Mouse (Mus musculus) lung, postnatal 4 days (tissue): ENCODE results near the gene Hs3st3b1.

Source experiments
- DNase-seq, 2 experiments: peaks; one replicate each; pipeline ENCODE4 v3.0.0; 2021

The Hs3st3b1 gene

DNA sequence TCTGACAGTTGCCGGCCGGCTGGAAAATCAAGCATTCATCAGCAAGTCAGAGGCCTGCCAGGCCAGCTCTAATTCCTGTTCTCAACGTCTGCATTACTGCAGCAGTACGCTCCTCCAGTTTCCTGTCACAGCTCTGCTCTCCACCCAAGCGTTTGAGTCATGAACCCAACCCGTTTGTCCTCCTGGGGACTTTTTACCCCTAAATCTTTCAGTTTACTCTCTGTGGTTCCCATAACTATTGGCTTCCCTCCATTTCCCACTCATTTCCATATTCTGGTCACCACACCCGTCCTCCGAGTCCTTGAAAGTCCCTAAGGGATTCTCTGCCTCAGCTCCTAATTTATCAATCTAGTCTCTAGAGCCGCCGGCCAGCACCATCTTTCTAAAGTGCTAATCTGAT, 42.8 kb downstream of the Hs3st3b1 start:
- DNase-seq = no peak

GRCm38 (mm10) chr11:63878616-63879015, 43.5 kb downstream of the Hs3st3b1 start:
- DNase-seq = no peak

- DNase-seq = peak in 1 of 2 experiments; percentile 6
These were observed 59.3 kb downstream of the Hs3st3b1 start for GRCm38 (mm10) chr11:63862746-63863145.

DNA sequence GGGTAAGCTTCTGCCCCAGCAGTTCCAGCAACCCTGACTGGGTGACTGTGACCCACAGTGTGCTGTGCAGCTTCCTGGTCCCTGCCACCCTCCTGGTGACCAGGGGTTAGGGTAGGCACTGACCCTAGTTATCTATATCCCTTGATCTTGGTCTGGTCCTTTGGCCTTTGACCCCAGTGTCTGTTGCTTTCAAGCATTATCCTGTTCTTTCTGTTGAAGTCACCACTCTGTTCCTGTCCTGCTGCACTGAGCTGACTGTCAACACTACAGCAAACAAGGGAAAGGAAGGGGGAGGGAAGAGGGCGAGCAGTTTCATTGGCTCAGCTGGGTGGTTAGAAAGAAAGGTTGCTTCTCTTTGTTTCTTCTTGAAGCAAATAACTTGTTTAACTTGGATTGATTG, 60.1 kb downstream of the Hs3st3b1 start:
- DNase-seq = no peak

- DNase-seq = no peak
These were observed 70.9 kb downstream of the Hs3st3b1 start for GRCm38 (mm10) chr11:63851041-63851730.

DNA sequence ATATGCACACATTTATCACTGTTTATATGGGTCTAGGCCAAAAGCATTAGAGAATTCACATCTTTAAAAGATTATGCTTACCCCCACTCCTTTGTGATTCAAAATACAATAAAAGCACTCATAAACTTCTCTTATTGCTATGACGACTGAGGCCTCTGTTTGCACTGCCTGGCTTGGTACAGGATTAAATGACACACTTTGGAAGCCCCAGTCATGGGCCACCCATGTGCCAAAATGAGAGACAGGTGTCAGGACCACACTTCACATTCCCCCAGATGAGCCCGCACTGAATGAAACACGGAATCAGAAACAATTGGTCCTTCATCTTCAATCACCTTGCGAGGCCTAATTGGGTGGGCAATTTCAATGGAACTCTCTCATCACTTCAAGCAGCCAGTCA, 71.8 kb downstream of the Hs3st3b1 start:
- no peak for DNase-seq

DNA sequence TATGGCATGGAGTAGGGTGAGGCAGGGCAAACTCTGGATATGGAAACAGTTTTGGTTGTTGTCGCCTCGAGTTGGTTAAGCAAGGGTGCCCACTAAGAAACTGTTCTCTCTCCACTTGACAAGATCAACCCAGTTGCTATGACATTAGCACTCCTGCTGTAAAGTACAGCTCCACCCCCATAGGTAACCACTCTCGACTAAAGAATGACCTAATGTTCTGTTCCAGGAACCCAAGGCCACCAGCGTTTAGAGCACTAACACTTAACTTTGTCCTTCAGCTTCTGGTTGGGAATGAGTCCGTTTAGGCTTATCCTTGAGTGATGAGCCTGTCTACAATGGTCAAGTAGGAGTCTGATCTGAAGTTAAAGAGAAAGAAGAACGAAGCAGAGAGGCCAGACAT, 76.7 kb downstream of the Hs3st3b1 start:
- DNase-seq = no peak

- no peak for DNase-seq
These were observed 77.4 kb downstream of the Hs3st3b1 start for GRCm38 (mm10) chr11:63844701-63845100.

GRCm38 (mm10) chr11:63837526-63837925, 84.6 kb downstream of the Hs3st3b1 start:
- DNase-seq = peak; percentile 14 to 26
